Mouse (Mus musculus): ENCODE measurements around the gene Ipp.

Gene Ipp

GRCm38 (mm10) chr4:116507425-116508218, at the start of gene Ipp:
Gene Ipp, plus strand, starts transcription at chr4:116507549.
- in situ Hi-C loops (cut with MboI): no loop called here

- in situ Hi-C loops (cut with MboI): no loop called here
Measured at GRCm38 (mm10) chr4:116461943-116462342, 45.4 kb upstream of the Ipp start.

GRCm38 (mm10) chr4:116463231-116464125, 43.9 kb upstream of the Ipp start:
- in situ Hi-C loops (cut with MboI): no loop called here

- in situ Hi-C loops (cut with MboI): no loop called here
Measured at GRCm38 (mm10) chr4:116464126-116464981, 43.0 kb upstream of the Ipp start, which contains the start of gene Mast2. Gene Mast2, minus strand, starts transcription at chr4:116464183.

GRCm38 (mm10) chr4:116481322-116481721, 26.0 kb upstream of the Ipp start:
- in situ Hi-C loops (cut with MboI): no loop called here

- in situ Hi-C loops (cut with MboI): no loop called here
Measured at GRCm38 (mm10) chr4:116483476-116483875, 23.9 kb upstream of the Ipp start.

GRCm38 (mm10) chr4:116491119-116491536, 16.2 kb upstream of the Ipp start:
- in situ Hi-C loops (cut with MboI): no loop called here

GRCm38 (mm10) chr4:116491886-116492285, 15.5 kb upstream of the Ipp start:
- in situ Hi-C loops (cut with MboI): no loop called here

- in situ Hi-C loops (cut with MboI): no loop called here
Measured at GRCm38 (mm10) chr4:116492460-116492859, 14.9 kb upstream of the Ipp start.

- in situ Hi-C loops (cut with MboI): no loop called here
Measured at GRCm38 (mm10) chr4:116493646-116494045, 13.7 kb upstream of the Ipp start.

- in situ Hi-C loops (cut with MboI): no loop called here
Measured at GRCm38 (mm10) chr4:116499978-116500377, 7.4 kb upstream of the Ipp start.

GRCm38 (mm10) chr4:116506886-116507424, 394 bp upstream of the Ipp start:
- in situ Hi-C loops (cut with MboI): no loop called here

- in situ Hi-C loops (cut with MboI): no loop called here
Measured at GRCm38 (mm10) chr4:116531109-116531508, 23.8 kb downstream of the Ipp start.

GRCm38 (mm10) chr4:116536351-116536750, 29.0 kb downstream of the Ipp start:
- in situ Hi-C loops (cut with MboI): no loop called here

GRCm38 (mm10) chr4:116537737-116538136, 30.4 kb downstream of the Ipp start:
- in situ Hi-C loops (cut with MboI): no loop called here

GRCm38 (mm10) chr4:116550432-116550831, 43.1 kb downstream of the Ipp start:
- in situ Hi-C loops (cut with MboI): no loop called here

GRCm38 (mm10) chr4:116553035-116553434, 45.7 kb downstream of the Ipp start:
- in situ Hi-C loops (cut with MboI): no loop called here

- in situ Hi-C loops (cut with MboI): no loop called here
Measured at GRCm38 (mm10) chr4:116555413-116556300, 48.3 kb downstream of the Ipp start, which contains the start of gene Tmem69. Gene Tmem69, minus strand, starts transcription at chr4:116555936.

GRCm38 (mm10) chr4:116556561-116557305, 49.4 kb downstream of the Ipp start:
- in situ Hi-C loops (cut with MboI): no loop called here

Data from mature B cell (primary cell).